ENCODE assay signal across 8 mouse cellular contexts in the genomic region with DNA sequence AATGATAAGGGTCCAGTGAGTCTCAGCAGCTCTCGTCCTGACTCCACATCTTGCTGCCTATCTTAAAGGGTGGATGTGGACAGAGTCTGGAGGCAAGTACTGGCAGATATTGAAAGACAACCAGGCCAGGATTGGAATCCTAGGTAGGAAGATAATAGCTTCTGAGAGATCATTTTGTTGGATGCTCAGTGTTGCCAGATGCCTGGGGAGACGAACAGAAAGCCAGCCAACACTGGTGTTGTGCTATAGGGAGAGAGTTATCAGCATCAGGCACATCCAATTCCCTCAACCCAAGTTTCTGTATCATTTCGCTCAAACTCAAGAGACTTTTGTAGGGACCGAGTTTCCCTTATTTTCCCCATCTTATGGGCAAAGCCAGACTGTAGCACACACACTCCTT.
DNase-seq lines count a peak whose midpoint lies in the region; ATAC-seq lines count a peak whose summit lies in the region.

No protein-coding gene starts in this region.

- peak overlapping the region; percentile 58 for H3K4me3 ChIP-seq in heart, embryonic 16.5 days (ENCODE audit: low read length)
- H3K4me3 ChIP-seq in hindbrain, embryonic 10.5 days: peak overlapping the region; percentile 39
- H3K4me3 ChIP-seq in midbrain, embryonic 12.5 days: no peak overlapping the region

- peak overlapping the region; percentile 77 for H3K9ac ChIP-seq in heart, embryonic 16.5 days (ENCODE audit: low read length)
- no peak overlapping the region for H3K9ac ChIP-seq in midbrain, embryonic 12.5 days (replicated peaks)

- H3K4me1 ChIP-seq in heart, embryonic 16.5 days (ENCODE audit: control insufficient read depth, insufficient read depth, low read length): peaks cover 76% of the 10 kb centered on the region
- peaks cover 82% of the 10 kb centered on the region for H3K4me1 ChIP-seq in hindbrain, embryonic 10.5 days (replicated peaks)
- H3K4me1 ChIP-seq in midbrain, embryonic 12.5 days: peaks cover 80% of the 10 kb centered on the region

- H3K27ac ChIP-seq in heart, embryonic 16.5 days (ENCODE audit: low read length): peak overlapping the region; percentile 89
- H3K27ac ChIP-seq in hindbrain, embryonic 10.5 days: peak overlapping the region; percentile 78
- peak overlapping the region; percentile 20; the same call in 1 of the 2 replicates for H3K27ac ChIP-seq in midbrain, embryonic 12.5 days (replicated peaks)

- ATAC-seq in heart, embryonic 16.5 days (replicated peaks; ENCODE audit: extremely low read depth, insufficient read depth, low FRiP score): no peak
- no peak for ATAC-seq in midbrain, embryonic 12.5 days (ENCODE audit: low FRiP score, low read depth)

- no peaks in the 10 kb centered on the region for H3K27me3 ChIP-seq in heart, embryonic 16.5 days (ENCODE audit: control insufficient read depth, insufficient read depth, low read length)
- no peaks in the 10 kb centered on the region for H3K27me3 ChIP-seq in hindbrain, embryonic 10.5 days (ENCODE audit: insufficient read depth, poor library complexity, severe bottlenecking)
- H3K27me3 ChIP-seq in midbrain, embryonic 12.5 days: peaks cover 5% of the 10 kb centered on the region

- no peaks in the 10 kb centered on the region for H3K9me3 ChIP-seq in heart, embryonic 16.5 days (replicated peaks; ENCODE audit: control insufficient read depth, low read length)
- no peaks in the 10 kb centered on the region for H3K9me3 ChIP-seq in hindbrain, embryonic 10.5 days
- no peaks in the 10 kb centered on the region for H3K9me3 ChIP-seq in midbrain, embryonic 12.5 days

- DNase-seq in heart, adult 18-20 months: no peak
- peak; percentile 61 to 69 for DNase-seq in cerebellum, postnatal 10 days
- no peak for DNase-seq in hindbrain, embryonic 10.5 days (ENCODE audit: low spot score)
- DNase-seq in right cerebral cortex, postnatal 25 days: no peak
- DNase-seq in testis, postnatal 14 days (ENCODE audit: low spot score): no peak
- DNase-seq in embryo, embryonic 11 days: no peak

- H3K36me3 ChIP-seq in heart, embryonic 16.5 days (ENCODE audit: control insufficient read depth, insufficient read depth): no peaks in the 10 kb centered on the region
- H3K36me3 ChIP-seq in hindbrain, embryonic 10.5 days: peaks cover 7% of the 10 kb centered on the region; the same call in 1 of the 2 replicates
- H3K36me3 ChIP-seq in midbrain, embryonic 12.5 days: no peaks in the 10 kb centered on the region

- 51% methylated on average over 4 of the region's 4 CpGs for WGBS in heart, embryonic 16.5 days
- WGBS in hindbrain, embryonic 10.5 days: 83% methylated on average over 4 of the region's 4 CpGs
- 85% methylated on average over 4 of the region's 4 CpGs for WGBS in midbrain, embryonic 12.5 days

- peak overlapping the region; percentile 58 for H3K4me2 ChIP-seq in heart, embryonic 16.5 days (ENCODE audit: low read depth, low read length)
- H3K4me2 ChIP-seq in midbrain, embryonic 12.5 days (replicated peaks): peak overlapping the region; percentile 31; the same call in 1 of the 2 replicates

Comparison
In these comparisons a context has a peak if more than half of its experiments do, and no peak if none do; other contexts are left out.
1. H3K27ac ChIP-seq: peak in every context shown above with its lines; median percentile 89 in heart, embryonic 16.5 days; 78 in hindbrain, embryonic 10.5 days; 20 in midbrain, embryonic 12.5 days.
2. DNase-seq: peak in cerebellum, postnatal 10 days (2 of 2); none in heart, adult 18-20 months (0 of 2), hindbrain, embryonic 10.5 days (single experiment), right cerebral cortex, postnatal 25 days (single experiment), testis, postnatal 14 days (single experiment) and embryo, embryonic 11 days (single experiment).